Mouse (Mus musculus) CH12.LX (cell line): ENCODE data around the gene Fubp3. TPM values are rescaled to one million over a fixed set of nuclear protein-coding genes. Genes with fewer than 3 reads are reported as not detected.

Experiments used
- DNase-seq: peaks from one replicate; pipeline ENCODE4 v3.0.0-alpha.2; 2013; ENCODE audit errors: extremely low read depth
- H3K27ac ChIP-seq: 2 replicates; pipeline ENCODE4 v1.5.1; 2012; ENCODE audit warnings: low read depth, mild to moderate bottlenecking, control low read depth, moderate library complexity; ENCODE audit not compliant: insufficient read depth
- H3K27me3 ChIP-seq: replicated peaks from 2 replicates; pipeline ENCODE3; 2012; ENCODE audit warnings: inconsistent platforms
- H3K36me3 ChIP-seq, 2 experiments: replicated peaks in 1 of 2; 2 replicates each; pipeline versions ENCODE3 to v1.6.1; 2012; ENCODE audit warnings: inconsistent platforms in 1 of 2, low read length in 1 of 2, mild to moderate bottlenecking in 1 of 2, mixed read lengths in 1 of 2, moderate library complexity in 1 of 2; ENCODE audit not compliant: control insufficient read depth in 1 of 2, insufficient read depth in 1 of 2
- H3K4me1 ChIP-seq, 2 experiments: 2 replicates each; pipeline ENCODE4 v1.6.1; 2012; ENCODE audit warnings: inconsistent platforms in 1 of 2, moderate library complexity in 1 of 2; ENCODE audit not compliant: insufficient read depth in 2 of 2, control insufficient read depth in 1 of 2
- H3K4me2 ChIP-seq: 2 replicates; pipeline ENCODE4 v1.6.1; 2012; ENCODE audit warnings: low read depth, mild to moderate bottlenecking, control low read depth; ENCODE audit not compliant: poor library complexity, insufficient read depth, severe bottlenecking
- H3K4me3 ChIP-seq, 3 experiments: fragments of 150-350 bp in 1 of 3; sonication (generic) in 1 of 3; replicated peaks in 1 of 3; 2 replicates each; pipeline versions ENCODE3 to v1.5.1; 2011 to 2012; ENCODE audit warnings: low read depth in 2 of 3, low read length in 2 of 3, mild to moderate bottlenecking in 2 of 3, moderate library complexity in 2 of 3, control low read depth in 1 of 3, improper control_type of control experiment in 1 of 3, inconsistent platforms in 1 of 3, mixed read lengths in 1 of 3; ENCODE audit not compliant: poor library complexity in 1 of 3
- H3K79me2 ChIP-seq: replicated peaks from 2 replicates; pipeline ENCODE4 v1.6.1; 2012; ENCODE audit warnings: mild to moderate bottlenecking, moderate library complexity; ENCODE audit not compliant: control insufficient read depth, poor library complexity, insufficient read depth, severe bottlenecking; ENCODE audit errors: extremely low read depth
- H3K9ac ChIP-seq: 2 replicates; pipeline ENCODE4 v1.6.1; 2012; ENCODE audit warnings: low read depth, mild to moderate bottlenecking, control low read depth, moderate library complexity; ENCODE audit not compliant: insufficient read depth
- H3K9me3 ChIP-seq: replicated peaks from 2 replicates; pipeline ENCODE3; 2012; ENCODE audit warnings: low read length, inconsistent platforms, mixed read lengths
- CHD2 ChIP-seq: IDR thresholded peaks from 2 replicates; pipeline ENCODE4 v1.6.1; 2011; ENCODE audit warnings: low read length, improper control_type of control experiment
- CTCF ChIP-seq, 2 experiments: IDR thresholded peaks in 1 of 2; conservative IDR thresholded peaks in 1 of 2; 2 replicates each; pipeline ENCODE4 v1.5.1; 2011 to 2012; ENCODE audit warnings: low read depth in 2 of 2, low read length in 2 of 2, improper control_type of control experiment in 1 of 2, inconsistent platforms in 1 of 2, mild to moderate bottlenecking in 1 of 2, moderate library complexity in 1 of 2
- E2F4 ChIP-seq: IDR thresholded peaks from 2 replicates; pipeline ENCODE4 v1.6.1; 2011; ENCODE audit warnings: low read depth, low read length, improper control_type of control experiment; ENCODE audit not compliant: insufficient replicate concordance
- ELF1 ChIP-seq: IDR thresholded peaks from 2 replicates; pipeline ENCODE4 v1.6.1; 2014; ENCODE audit warnings: low read depth, mild to moderate bottlenecking, inconsistent platforms, low read length, improper control_type of control experiment
- HCFC1 ChIP-seq: IDR thresholded peaks from 2 replicates; pipeline ENCODE4 v1.6.1; 2012; ENCODE audit warnings: low read depth, mild to moderate bottlenecking, inconsistent platforms, low read length, improper control_type of control experiment
- MAX ChIP-seq: IDR thresholded peaks from 2 replicates; pipeline ENCODE4 v1.6.1; 2011; ENCODE audit warnings: low read length, improper control_type of control experiment
- MEF2A ChIP-seq: IDR thresholded peaks from 2 replicates; pipeline ENCODE4 v1.6.1; 2014; ENCODE audit warnings: low read depth, mild to moderate bottlenecking, inconsistent platforms, low read length, improper control_type of control experiment, borderline replicate concordance
- MXI1 ChIP-seq: IDR thresholded peaks from 2 replicates; pipeline ENCODE4 v1.6.1; 2011; ENCODE audit warnings: mild to moderate bottlenecking, low read depth, low read length, improper control_type of control experiment
- RCOR1 ChIP-seq: conservative IDR thresholded peaks from 2 replicates; pipeline ENCODE4 v1.6.1; 2012; ENCODE audit warnings: low read depth, mild to moderate bottlenecking, inconsistent platforms, low read length, improper control_type of control experiment
- SMC3 ChIP-seq: IDR thresholded peaks from 2 replicates; pipeline ENCODE4 v1.6.1; 2011; ENCODE audit warnings: low read depth, low read length, improper control_type of control experiment
- TCF12 ChIP-seq: IDR thresholded peaks from 2 replicates; pipeline ENCODE4 v1.6.1; 2014; ENCODE audit warnings: low read depth, mild to moderate bottlenecking, inconsistent platforms, low read length, improper control_type of control experiment
- UBTF ChIP-seq: IDR thresholded peaks from 2 replicates; pipeline ENCODE4 v1.6.1; 2012; ENCODE audit warnings: low read depth, mild to moderate bottlenecking, inconsistent platforms, low read length, improper control_type of control experiment, moderate library complexity
- ZMIZ1 ChIP-seq: IDR thresholded peaks from 2 replicates; pipeline ENCODE4 v1.6.1; 2012; ENCODE audit warnings: low read depth, mild to moderate bottlenecking, inconsistent platforms, low read length, improper control_type of control experiment
- dilution Hi-C: fragments of 300-500 bp; cut with MboI; formaldehyde crosslinking; loops from 2 replicates; pipeline ENCODE4 v1.14.3; 2020; ENCODE audit warnings: low sequenced_read_pairs; ENCODE audit not compliant: extremely low pct_unique_long_range_greater_than_20kb, extremely low pct_ligation_motif_present
- in situ Hi-C: fragments of 300-500 bp; cut with MboI; formaldehyde crosslinking; loops from 3 replicates; pipeline ENCODE4 v1.14.3; 2019; ENCODE audit warnings: low sequenced_read_pairs, low pct_ligation_motif_present, low pct_unique_long_range_greater_than_20kb, mixed read lengths
- polyA plus RNA-seq: library from polyadenylated mRNA; unstranded; fragments of >175 nt; gene quantifications from 2 replicates; pipeline ENCODE4 v1.2.1, GENCODE M21; 2012; ENCODE audit warnings: low read depth; ENCODE audit not compliant: insufficient read length
- total RNA-seq, 2 experiments: library from RNA; depleted of rRNA; stranded (reverse); fragments of 300-350 nt in 1 of 2; fragments of >200 nt in 1 of 2; gene quantifications; 2 replicates each; pipeline ENCODE4 v1.2.3; 2012 to 2014

Gene Fubp3
- total and polyA plus RNA-seq, 3 experiments, result 36.8 to 64.2 (median 52.3) TPM

DNA sequence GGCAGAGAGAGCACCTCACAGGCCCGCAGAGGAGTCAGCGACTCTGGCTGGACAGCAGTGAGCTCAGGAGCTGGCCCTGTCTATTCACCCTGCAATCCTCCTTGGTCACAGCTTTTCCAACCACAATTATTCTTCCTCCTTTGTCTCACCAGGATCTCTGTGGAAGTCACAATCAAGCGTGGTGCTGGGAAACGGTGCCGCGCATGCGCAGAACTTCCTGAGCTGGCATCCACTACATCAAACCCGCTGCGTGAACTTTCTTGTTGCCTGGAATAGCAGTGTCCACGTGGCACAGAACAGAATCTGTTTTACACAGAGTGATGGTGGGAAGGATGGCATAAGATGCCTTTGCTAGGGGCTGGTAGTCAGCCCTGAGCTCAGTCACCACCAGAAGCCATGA, 20.5 kb upstream of the Fubp3 start:
- Histone ChIP-seq H3K4me1 (peaks cover 3% of the 10 kb centered on the region in 2 experiments; a peak in 1 of 4 replicates), H3K27ac (no peak overlapping the region), H3K9ac (no peak overlapping the region), H3K9me3 (peaks cover 11% of the 10 kb centered on the region), H3K4me3 (no peak overlapping the region), H3K36me3 (no peaks in the 10 kb centered on the region)
- DNase-seq, result no peak
- in situ Hi-C loops, result no loop called here
- dilution Hi-C loops, result no loop called here
- no peak for TF ChIP-seq MEF2A
- TF ChIP-seq RCOR1, result no peak
- TF ChIP-seq UBTF, result no peak
- no peak for TF ChIP-seq SMC3
- TF ChIP-seq TCF12, result no peak
- TF ChIP-seq MAX, result no peak
- no peak for TF ChIP-seq E2F4
- TF ChIP-seq HCFC1, result no peak
- no peak for TF ChIP-seq ZMIZ1
- no peak for TF ChIP-seq CHD2
- TF ChIP-seq ELF1, result no peak
- TF ChIP-seq MXI1, result no peak
- TF ChIP-seq, all 38 proteins: peak for 0
- no peaks in the 10 kb centered on the region for H3K79me2 ChIP-seq
- no peak overlapping the region for H3K4me2 ChIP-seq
- peaks cover under 1% of the 10 kb centered on the region for H3K27me3 ChIP-seq

DNA sequence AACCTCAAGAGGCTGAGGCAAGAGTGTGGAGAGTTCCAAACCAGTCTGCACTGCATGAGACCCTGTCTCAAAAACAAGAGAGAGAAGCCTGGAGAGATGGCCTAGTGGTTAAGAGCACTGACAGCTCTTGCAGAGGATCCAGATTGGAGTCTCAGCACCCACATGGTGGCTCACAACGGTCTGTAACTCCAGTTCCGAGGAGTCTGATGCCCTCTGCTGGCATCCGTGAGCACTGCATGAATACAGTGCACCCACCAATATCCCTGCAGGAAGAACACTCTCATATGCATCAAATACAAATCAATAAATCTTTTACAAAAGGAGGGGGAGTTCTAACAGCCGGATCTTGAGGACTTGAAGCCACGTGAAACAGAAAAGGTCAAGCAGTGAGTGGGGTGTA, 17.8 kb upstream of the Fubp3 start:
- no peak for DNase-seq
- Histone ChIP-seq H3K27me3 (no peaks in the 10 kb centered on the region), H3K4me2 (no peak overlapping the region), H3K4me1 (peaks cover 3% of the 10 kb centered on the region in 2 experiments; a peak in 1 of 4 replicates), H3K36me3 (no peaks in the 10 kb centered on the region), H3K9me3 (peaks cover 11% of the 10 kb centered on the region), H3K9ac (no peak overlapping the region), H3K27ac (no peak overlapping the region), H3K79me2 (no peaks in the 10 kb centered on the region), H3K4me3 (no peak overlapping the region)
- dilution Hi-C loops, result no loop called here
- TF ChIP-seq CTCF (conservative IDR thresholded peaks at IDR 0.05 in 1 of 2, IDR thresholded peaks at IDR 0.05 in 1 of 2; ENCODE audit: low read depth in 2 of 2, low read length in 2 of 2) (peak in 1 of 2 experiments; percentile 39; a peak in 2 of 4 replicates), SMC3 (peak; percentile 18; the same call in 1 of the 2 replicates), MAX (no peak)
- in situ Hi-C loops, result no loop called here
